In the genomic region with DNA sequence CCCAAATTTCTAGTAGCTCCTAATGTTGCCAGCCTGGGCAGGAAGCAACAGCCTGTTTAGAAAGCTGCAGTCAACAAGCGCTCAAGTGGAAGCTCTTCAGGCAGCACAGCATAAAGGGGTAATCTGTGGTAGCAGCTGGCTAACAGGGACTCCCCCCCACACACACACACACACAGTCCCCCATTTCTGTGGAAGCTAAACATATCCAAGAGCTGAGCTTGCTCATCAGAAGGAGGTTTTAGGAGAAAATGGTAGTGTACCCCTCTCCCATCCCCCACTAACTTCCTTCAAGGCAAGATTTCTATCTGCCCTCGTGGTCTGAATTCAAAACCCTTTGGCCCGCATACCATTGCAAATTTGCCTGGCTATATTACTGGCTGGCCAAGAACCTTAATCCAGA, we compare ENCODE assay signal across 13 mouse cellular contexts. TPM values are rescaled to one million over a fixed set of nuclear protein-coding genes. Genes with fewer than 3 reads are reported as not detected.
DNase-seq lines count a peak whose midpoint lies in the region; ATAC-seq and TF ChIP-seq lines count a peak whose summit lies in the region.
"Had no signal": no experiment of that assay in that cellular context is flagged by ENCODE, and none has a peak within 500 bp of the region (broad histone marks: within the 10 kb centered on the region; RNA-seq: fewer than 3 reads in every experiment).

No protein-coding gene starts in this region.

- WGBS in heart, postnatal 0 days, result 35% methylated on average over 3 of the region's 3 CpGs
- 55% methylated on average over 3 of the region's 3 CpGs for WGBS in limb, embryonic 10.5 days

- H3K9ac ChIP-seq in heart, postnatal 0 days (replicated peaks; ENCODE audit: low read depth, low read length), result no peak overlapping the region
- H3K9ac ChIP-seq: limb, embryonic 15.5 days had no signal

- H3K4me3 ChIP-seq in heart, postnatal 0 days (ENCODE audit: low read depth, low read length), result no peak overlapping the region
- 0 out of 2 replicates have a peak overlapping the region, but pooled peaks have one; percentile 91 for H3K4me3 ChIP-seq in limb, embryonic 10.5 days
- H3K4me3 ChIP-seq: limb, embryonic 15.5 days had no signal

- H3K4me2 ChIP-seq in heart, postnatal 0 days (ENCODE audit: low read depth, low read length), result peak overlapping the region; percentile 3; the same call in 1 of the 2 replicates

- ATAC-seq in heart, postnatal 0 days (ENCODE audit: insufficient read depth, low read depth), result no peak
- ATAC-seq: intestine, embryonic 16.5 days; midbrain, embryonic 16.5 days had no signal

- H3K4me1 ChIP-seq in heart, postnatal 0 days (ENCODE audit: control insufficient read depth, insufficient read depth), result peaks cover 42% of the 10 kb centered on the region
- H3K4me1 ChIP-seq in limb, embryonic 10.5 days, result peaks cover 71% of the 10 kb centered on the region

- no peaks in the 10 kb centered on the region for H3K9me3 ChIP-seq in heart, postnatal 0 days (replicated peaks; ENCODE audit: control insufficient read depth, low read length)
- no peaks in the 10 kb centered on the region for H3K9me3 ChIP-seq in limb, embryonic 10.5 days (replicated peaks)
- H3K9me3 ChIP-seq: limb, embryonic 15.5 days had no signal

- H3K27me3 ChIP-seq in heart, postnatal 0 days (ENCODE audit: control insufficient read depth, insufficient read depth, low read length), result no peaks in the 10 kb centered on the region
- H3K27me3 ChIP-seq in limb, embryonic 10.5 days (ENCODE audit: low read depth, poor library complexity, severe bottlenecking), result no peaks in the 10 kb centered on the region
- H3K27me3 ChIP-seq: limb, embryonic 15.5 days had no signal

- no peak overlapping the region for H3K27ac ChIP-seq in heart, postnatal 0 days (ENCODE audit: low read depth)
- peak overlapping the region; percentile 100 for H3K27ac ChIP-seq in limb, embryonic 10.5 days
- H3K27ac ChIP-seq: limb, embryonic 15.5 days had no signal

- no peak for DNase-seq in heart, postnatal 0 days (ENCODE audit: low spot score)
- DNase-seq in heart, postnatal 10 days, result no peak
- DNase-seq in thymus, postnatal 0 days (ENCODE audit: low spot score), result peak; percentile 45
- DNase-seq in thymus, postnatal 25 days, result no peak
- no peak for DNase-seq in limb, embryonic 10.5 days (ENCODE audit: low spot score)
- DNase-seq in layer of hippocampus, adult 8-10 months (ENCODE audit: low spot score in 2 of 2), result no peak
- DNase-seq in cerebellum, adult 18-20 months, result no peak
- DNase-seq in frontal cortex, postnatal 10 days (ENCODE audit: low spot score in 2 of 2), result no peak
- DNase-seq: embryo, embryonic 11 days; right cerebral cortex, adult 18-20 months had no signal

- intact Hi-C loops in heart, postnatal 10 days (cut with DNase I), result no loop called here

- TF ChIP-seq EP300 in heart, postnatal 0 days (IDR thresholded peaks at IDR 0.05; ENCODE audit: low read depth), result no peak

- H3K36me3 ChIP-seq in heart, postnatal 0 days (replicated peaks; ENCODE audit: control insufficient read depth, insufficient read depth, low read length), result peaks cover 8% of the 10 kb centered on the region
- H3K36me3 ChIP-seq in limb, embryonic 10.5 days, result peaks cover 20% of the 10 kb centered on the region

- no peak for TF ChIP-seq CTCF in heart, postnatal 0 days (IDR thresholded peaks at IDR 0.05; ENCODE audit: low read depth)

RNA-seq across cellular contexts. Expression of a gene that starts 20.4 kb away (rescaled TPM):
- total RNA-seq in heart, postnatal 0 days (2014; rRNA removed; ENCODE audit: low replicate concordance), result 9.8 and 10.1 TPM in 2 replicates
- polyA plus RNA-seq in heart, postnatal 0 days (2015; fragmentation: Nextera tagmentation; extraction: Ambion mirVana), result 1.9 and 2.1 TPM in 2 replicates
- 10 to 100 TPM; 14.4 to 17.7 TPM for total RNA-seq in heart, postnatal 10 days (2021)
- polyA plus RNA-seq in thymus, postnatal 0 days (2015; fragmentation: Nextera tagmentation; extraction: Ambion mirVana), result 5.8 and 6.9 TPM in 2 replicates
- 3.9 and 4.1 TPM in 2 replicates for polyA plus RNA-seq in limb, embryonic 10.5 days (2016; fragmentation: Nextera tagmentation; extraction: Ambion mirVana)
- 1 to 10 TPM; 3.2 to 5.3 (median 4.5) TPM for total RNA-seq in layer of hippocampus, adult 8-10 months (2022)
